Mouse (Mus musculus): Measurements from ENCODE around the gene Ocln.
"Not testable (repeated sequence)": the region's sequence is repeated elsewhere in the genome, so short reads cannot be mapped to it uniquely, and the experiment has no call there.

Ocln gene

GRCm38 (mm10) chr13:100543011-100543767 is 9.3 kb downstream of the Ocln start:
- no peak for DNase-seq

GRCm38 (mm10) chr13:100536149-100536548 is 16.4 kb downstream of the Ocln start:
- DNase-seq: no peak

- DNase-seq: no peak
These were observed 19.6 kb downstream of the Ocln start for GRCm38 (mm10) chr13:100532788-100533365.

GRCm38 (mm10) chr13:100526649-100527038 is 25.9 kb downstream of the Ocln start:
- no peak for DNase-seq

- peak; percentile 42 for DNase-seq
These were observed 26.4 kb downstream of the Ocln start for GRCm38 (mm10) chr13:100525935-100526648.

- no peak for DNase-seq
These were observed 27.6 kb downstream of the Ocln start for GRCm38 (mm10) chr13:100524896-100525295.

GRCm38 (mm10) chr13:100523698-100524097 is 28.8 kb downstream of the Ocln start:
- no peak for DNase-seq

GRCm38 (mm10) chr13:100521724-100522591 is 30.6 kb downstream of the Ocln start:
- DNase-seq: no peak

- no peak for DNase-seq
These were observed 33.4 kb downstream of the Ocln start for GRCm38 (mm10) chr13:100519162-100519561.

- DNase-seq: no peak
These were observed 34.3 kb downstream of the Ocln start for GRCm38 (mm10) chr13:100518191-100518590.

GRCm38 (mm10) chr13:100517652-100518153 is 34.8 kb downstream of the Ocln start:
- no peak for DNase-seq

- no peak for DNase-seq
These were observed 36.1 kb downstream of the Ocln start for GRCm38 (mm10) chr13:100516213-100517105.

GRCm38 (mm10) chr13:100512792-100513191 is 39.7 kb downstream of the Ocln start:
- DNase-seq: no peak

- DNase-seq: no peak
These were observed 40.6 kb downstream of the Ocln start for GRCm38 (mm10) chr13:100511860-100512364.

- DNase-seq: no peak
These were observed 41.2 kb downstream of the Ocln start for GRCm38 (mm10) chr13:100511146-100511859.

- DNase-seq: not testable (repeated sequence)
These were observed 52.9 kb downstream of the Ocln start for GRCm38 (mm10) chr13:100499625-100500024.

- DNase-seq: no peak
These were observed 57.2 kb downstream of the Ocln start for GRCm38 (mm10) chr13:100495337-100495736.

- DNase-seq: not testable (repeated sequence)
These were observed 58.1 kb downstream of the Ocln start for GRCm38 (mm10) chr13:100494370-100494769.

GRCm38 (mm10) chr13:100493313-100493712 is 59.2 kb downstream of the Ocln start:
- no peak for DNase-seq

GRCm38 (mm10) chr13:100492061-100492787 is 60.3 kb downstream of the Ocln start, which contains the start of gene Gtf2h2:
TSS of gene Gtf2h2 (minus strand) at chr13:100492579.
- DNase-seq: peak; percentile 82

Measured in cerebellum, adult 11 months (tissue).